Mouse (Mus musculus) neural tube, embryonic 14.5 days (tissue): ENCODE measurements around the gene Trpc4ap. TPM values are rescaled to one million over a fixed set of nuclear protein-coding genes. Genes with fewer than 3 reads are reported as not detected.
"Not testable (repeated sequence)": the region's sequence is repeated elsewhere in the genome, so short reads cannot be mapped to it uniquely, and the experiment has no call there.

ENCODE experiments used
- ATAC-seq: fragments of 200-750 bp; cut with Nextera tagmentation; 2 replicates; pipeline ENCODE4 v1.8.0; 2017; ENCODE audit warnings: low read depth, mild to moderate bottlenecking, moderate TSS enrichment, moderate library complexity
- H3K27ac ChIP-seq: fragments of 300-500 bp; sonication (generic); 2 replicates; pipeline ENCODE4 v1.5.1; 2014; ENCODE audit warnings: low read depth, mild to moderate bottlenecking, control low read depth, low read length, moderate library complexity, mixed read lengths
- H3K27me3 ChIP-seq: fragments of 300-500 bp; sonication (generic); 2 replicates; pipeline ENCODE4 v1.6.1; 2014; ENCODE audit warnings: low read length; ENCODE audit not compliant: control insufficient read depth, insufficient read depth
- H3K36me3 ChIP-seq: fragments of 300-500 bp; sonication (generic); 2 replicates; pipeline ENCODE4 v1.6.1; 2014; ENCODE audit warnings: low read length, mixed read lengths; ENCODE audit not compliant: control insufficient read depth, insufficient read depth
- H3K4me1 ChIP-seq: fragments of 300-500 bp; sonication (generic); 2 replicates; pipeline ENCODE4 v1.6.1; 2014; ENCODE audit warnings: low read length; ENCODE audit not compliant: control insufficient read depth, insufficient read depth
- H3K4me2 ChIP-seq: fragments of 300-500 bp; sonication (generic); 2 replicates; pipeline ENCODE4 v1.6.1; 2014; ENCODE audit warnings: mild to moderate bottlenecking, low read depth, low read length, control low read depth
- H3K4me3 ChIP-seq: fragments of 300-500 bp; sonication (generic); 2 replicates; pipeline ENCODE4 v1.5.1; 2014; ENCODE audit warnings: low read depth, low read length, control low read depth, mixed read lengths
- H3K9ac ChIP-seq: fragments of 300-500 bp; sonication (generic); replicated peaks from 2 replicates; pipeline ENCODE4 v1.6.1; 2014; ENCODE audit warnings: low read depth, mild to moderate bottlenecking, control low read depth, low read length, mixed read lengths
- H3K9me3 ChIP-seq: fragments of 300-500 bp; sonication (generic); 2 replicates; pipeline ENCODE4 v1.6.1; 2016; ENCODE audit warnings: low read length; ENCODE audit not compliant: control insufficient read depth
- WGBS: fragments of 180-500 bp; shearing (Covaris S2); extraction: QIAGEN DNeasy Blood & Tissue Kit; methylation state at CpG from one replicate; pipeline ENCODE4 v1.1.7; 2014; 5-methylcytosine and 5-hydroxymethylcytosine counted together
- polyA plus RNA-seq: library from polyadenylated mRNA; unstranded; fragments of >200 nt; fragmentation: Nextera tagmentation; extraction: Ambion mirVana; gene quantifications from 2 replicates; pipeline ENCODE4 v1.2.1, GENCODE M21; 2014

The Trpc4ap gene
- polyA plus RNA-seq, 1 experiment from 2014 or later: 165 TPM

- H3K36me3 ChIP-seq: no peaks in the 10 kb centered on the region
- WGBS: 22% methylated on average over 8 of the region's 8 CpGs
- H3K27me3 ChIP-seq: no peaks in the 10 kb centered on the region; the same call in 1 of the 2 replicates
- no peaks in the 10 kb centered on the region for H3K9me3 ChIP-seq
- no peak overlapping the region for H3K27ac ChIP-seq
- ATAC-seq: peak; percentile 75; the same call in 1 of the 2 replicates
- no peak overlapping the region for H3K4me2 ChIP-seq
- no peaks in the 10 kb centered on the region for H3K4me1 ChIP-seq
- H3K4me3 ChIP-seq: no peak overlapping the region
- H3K9ac ChIP-seq: no peak overlapping the region
Observed at GRCm38 (mm10) chr2:155619817-155620216, 72.4 kb downstream of the Trpc4ap start.

- Histone ChIP-seq H3K36me3 (no peaks in the 10 kb centered on the region), H3K27me3 (no peaks in the 10 kb centered on the region; the same call in 1 of the 2 replicates), H3K4me1 (0 out of 2 replicates have a peak, but pooled peaks cover 3% of the 10 kb centered on the region), H3K27ac (no peak overlapping the region), H3K4me3 (no peak overlapping the region), H3K9me3 (no peaks in the 10 kb centered on the region), H3K4me2 (no peak overlapping the region), H3K9ac (no peak overlapping the region)
- no peak for ATAC-seq
- WGBS: 58% methylated on average over 6 of the region's 6 CpGs
Observed at GRCm38 (mm10) chr2:155616971-155617370, 75.2 kb downstream of the Trpc4ap start.

- 67% methylated on average over 8 of the region's 8 CpGs for WGBS
- no peak for ATAC-seq
Observed at GRCm38 (mm10) chr2:155613953-155614352, 78.2 kb downstream of the Trpc4ap start.

GRCm38 (mm10) chr2:155613326-155613755 lies 78.8 kb downstream of the Trpc4ap start:
- ATAC-seq: peak; percentile 79
- Histone ChIP-seq H3K9me3 (no peaks in the 10 kb centered on the region), H3K36me3 (no peaks in the 10 kb centered on the region), H3K9ac (no peak overlapping the region), H3K4me3 (peak overlapping the region; percentile 9; the same call in 1 of the 2 replicates), H3K4me2 (peak overlapping the region; percentile 32; the same call in 1 of the 2 replicates), H3K27ac (no peak overlapping the region), H3K4me1 (0 out of 2 replicates have a peak, but pooled peaks cover 3% of the 10 kb centered on the region), H3K27me3 (no peaks in the 10 kb centered on the region)
- WGBS: 4% methylated on average over 20 of the region's 20 CpGs

More at GRCm38 (mm10) chr2:155613953-155614352, 78.2 kb downstream of the Trpc4ap start:
- Histone ChIP-seq H3K9ac (no peak overlapping the region), H3K27me3 (no peaks in the 10 kb centered on the region), H3K4me1 (0 out of 2 replicates have a peak, but pooled peaks cover 3% of the 10 kb centered on the region), H3K4me3 (no peak overlapping the region), H3K9me3 (no peaks in the 10 kb centered on the region), H3K27ac (no peak overlapping the region), H3K4me2 (no peak overlapping the region), H3K36me3 (no peaks in the 10 kb centered on the region)

- Histone ChIP-seq H3K4me3 (no peak overlapping the region), H3K9ac (no peak overlapping the region), H3K4me2 (no peak overlapping the region), H3K27me3 (no peaks in the 10 kb centered on the region), H3K27ac (no peak overlapping the region), H3K36me3 (no peaks in the 10 kb centered on the region), H3K4me1 (0 out of 2 replicates have a peak, but pooled peaks cover 3% of the 10 kb centered on the region), H3K9me3 (no peaks in the 10 kb centered on the region)
- 88% methylated on average over 9 of the region's 9 CpGs for WGBS
- no peak for ATAC-seq
Observed at GRCm38 (mm10) chr2:155611834-155612550, 80.2 kb downstream of the Trpc4ap start.

- Histone ChIP-seq H3K9ac (no peak within 1 kb of the TSS), H3K9me3 (no peaks in the 10 kb centered on the region), H3K4me2 (no peak within 1 kb of the TSS), H3K4me3 (no peak within 1 kb of the TSS), H3K27me3 (no peaks in the 10 kb centered on the region), H3K27ac (no peak within 1 kb of the TSS), H3K4me1 (0 out of 2 replicates have a peak, but pooled peaks cover 3% of the 10 kb centered on the region), H3K36me3 (no peaks in the 10 kb centered on the region)
- WGBS: 29% methylated on average over 4 of the region's 4 CpGs
- ATAC-seq: no peak
Observed at GRCm38 (mm10) chr2:155610978-155611377, 81.2 kb downstream of the Trpc4ap start, which contains the start of gene Myh7b. Myh7b (plus strand) TSS chr2:155611212.

GRCm38 (mm10) chr2:155606360-155606759 lies 85.8 kb downstream of the Trpc4ap start:
- H3K9ac ChIP-seq: no peak overlapping the region
- H3K27ac ChIP-seq: no peak overlapping the region
- H3K4me2 ChIP-seq: no peak overlapping the region
- WGBS: 81% methylated on average over 4 of the region's 4 CpGs
- H3K4me1 ChIP-seq: no peaks in the 10 kb centered on the region
- no peaks in the 10 kb centered on the region for H3K9me3 ChIP-seq
- no peaks in the 10 kb centered on the region for H3K36me3 ChIP-seq
- H3K27me3 ChIP-seq: no peaks in the 10 kb centered on the region
- no peak overlapping the region for H3K4me3 ChIP-seq
- ATAC-seq: no peak

- H3K9ac ChIP-seq, H3K4me2 ChIP-seq, H3K27ac ChIP-seq, ATAC-seq, H3K9me3 ChIP-seq, H3K4me3 ChIP-seq, H3K36me3 ChIP-seq, H3K27me3 ChIP-seq, H3K4me1 ChIP-seq: not testable (repeated sequence)
- 83% methylated on average over 4 of the region's 4 CpGs for WGBS
Observed at GRCm38 (mm10) chr2:155605236-155605589, 87.0 kb downstream of the Trpc4ap start.

GRCm38 (mm10) chr2:155604560-155605235 lies 87.5 kb downstream of the Trpc4ap start:
- Histone ChIP-seq H3K36me3 (no peaks in the 10 kb centered on the region), H3K27ac (no peak overlapping the region), H3K9ac (no peak overlapping the region), H3K4me2 (no peak overlapping the region), H3K27me3 (no peaks in the 10 kb centered on the region), H3K4me1 (no peaks in the 10 kb centered on the region), H3K9me3 (no peaks in the 10 kb centered on the region), H3K4me3 (no peak overlapping the region)
- WGBS: 56% methylated on average over 10 of the region's 10 CpGs
- ATAC-seq: no peak
